Mouse (Mus musculus): ENCODE data around the gene Oaz3.

Gene Oaz3

GRCm38 (mm10) chr3:94443597-94443964 lies at the start of gene Oaz3:
Gene Oaz3 (minus strand): TSS chr3:94443915.
- no peak for DNase-seq

- DNase-seq: peak; percentile 35
These were observed 43.9 kb upstream of the Oaz3 start for GRCm38 (mm10) chr3:94487581-94487980.

DNA sequence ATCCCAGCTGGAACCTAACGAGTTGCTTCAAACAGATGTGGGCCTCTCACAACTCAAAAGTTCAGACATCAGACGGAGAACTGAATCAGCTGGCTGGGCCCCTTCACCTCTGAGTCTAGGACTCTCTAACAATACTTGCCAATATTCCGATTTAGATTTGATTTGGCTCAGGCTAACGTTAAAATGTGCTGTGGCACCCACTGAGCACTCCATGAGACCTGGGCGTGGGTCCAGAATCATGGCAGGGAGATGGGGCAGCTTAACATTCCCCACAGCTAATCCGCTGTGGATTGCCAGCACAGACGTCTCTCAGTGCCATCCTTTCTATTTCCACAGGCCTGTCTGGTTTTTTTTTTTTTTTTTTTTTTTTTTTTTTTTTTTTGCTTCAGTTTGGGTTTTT lies 42.2 kb upstream of the Oaz3 start:
- no peak for DNase-seq

DNA sequence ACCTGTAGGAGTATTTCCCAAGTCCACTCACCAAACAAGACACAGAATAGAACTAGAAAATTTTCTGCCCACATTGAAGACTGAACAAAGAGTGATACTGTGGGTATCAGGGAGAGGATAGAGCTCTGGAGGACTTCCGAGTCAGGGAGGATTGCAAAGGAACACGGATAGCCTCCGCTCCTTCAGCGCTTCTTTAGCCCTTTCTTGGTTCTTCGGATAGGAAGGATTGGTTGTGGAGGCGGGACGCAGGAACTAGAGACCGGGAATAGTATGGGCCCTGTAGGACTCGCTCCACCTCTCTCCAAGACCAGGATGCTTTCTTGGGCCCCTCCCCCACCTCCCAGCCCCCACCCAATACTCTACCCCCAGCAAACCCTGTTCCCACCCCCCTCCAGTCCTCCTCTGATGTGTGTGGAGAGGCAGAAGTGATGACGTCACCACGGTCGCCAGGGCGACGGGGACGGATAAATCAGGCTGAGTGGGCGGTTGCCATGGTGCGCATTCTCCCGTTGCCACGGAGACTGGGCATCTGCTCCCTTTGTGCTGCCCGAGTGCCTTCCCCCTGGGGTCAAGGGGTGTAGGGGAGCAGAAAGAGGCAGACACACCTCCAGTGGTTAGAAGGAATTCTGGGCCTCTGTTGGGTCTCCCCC lies 40.2 kb upstream of the Oaz3 start:
- peak; percentile 28 for DNase-seq

DNA sequence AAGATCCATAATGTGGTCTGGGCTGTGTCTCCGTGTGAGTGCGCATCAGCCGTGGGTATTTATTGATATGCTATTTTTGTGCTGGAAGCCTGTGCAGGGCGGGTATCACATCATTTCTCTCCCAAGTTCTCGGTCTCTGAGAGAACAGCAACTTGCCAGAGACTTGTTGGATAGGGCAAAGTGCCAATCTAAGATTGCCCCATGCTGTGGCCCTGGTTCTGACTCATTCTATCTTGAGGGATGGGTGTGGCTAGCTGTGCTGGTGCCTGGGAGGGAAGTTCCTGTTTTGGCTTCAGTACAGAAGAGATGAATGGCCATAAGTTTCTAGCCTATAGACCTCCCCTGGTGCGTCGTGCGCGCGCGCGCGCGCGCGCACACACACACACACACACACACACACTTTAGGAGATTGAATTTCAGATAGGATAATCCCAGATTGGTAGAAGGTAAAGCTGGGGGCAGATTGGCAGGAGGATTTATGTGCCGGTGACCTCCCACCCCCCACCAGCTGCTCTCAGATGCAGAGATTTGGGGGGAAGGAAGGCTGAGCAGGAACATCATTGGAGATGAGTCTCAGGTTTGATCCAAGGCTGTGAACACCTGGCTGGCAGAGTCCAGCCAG lies 39.2 kb upstream of the Oaz3 start:
- DNase-seq: peak; percentile 50

DNA sequence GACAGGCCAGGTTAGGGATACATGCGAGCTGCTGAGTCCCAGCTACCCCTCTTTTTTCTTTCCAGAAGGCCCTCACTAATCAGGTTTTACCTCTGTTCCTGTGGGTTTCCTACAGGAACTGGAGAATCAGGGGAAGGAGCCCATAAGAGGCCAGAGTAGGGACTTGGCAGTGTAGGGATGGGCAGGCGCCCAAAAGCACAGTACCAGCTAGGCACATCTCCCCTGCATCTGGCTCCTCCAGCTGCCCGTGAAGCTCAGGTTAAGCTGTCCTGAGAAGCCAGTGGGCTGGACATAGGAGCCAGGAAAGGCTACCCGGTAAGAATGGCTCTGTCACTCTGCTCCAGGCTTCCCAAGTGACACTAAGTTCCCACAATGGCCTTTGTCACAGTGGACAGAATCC lies 37.7 kb upstream of the Oaz3 start:
- DNase-seq: no peak

- DNase-seq: no peak
These were observed 36.7 kb upstream of the Oaz3 start, which contains the start of gene Riiad1 for GRCm38 (mm10) chr3:94480291-94480884. Gene Riiad1 (minus strand): TSS chr3:94480341.

DNA sequence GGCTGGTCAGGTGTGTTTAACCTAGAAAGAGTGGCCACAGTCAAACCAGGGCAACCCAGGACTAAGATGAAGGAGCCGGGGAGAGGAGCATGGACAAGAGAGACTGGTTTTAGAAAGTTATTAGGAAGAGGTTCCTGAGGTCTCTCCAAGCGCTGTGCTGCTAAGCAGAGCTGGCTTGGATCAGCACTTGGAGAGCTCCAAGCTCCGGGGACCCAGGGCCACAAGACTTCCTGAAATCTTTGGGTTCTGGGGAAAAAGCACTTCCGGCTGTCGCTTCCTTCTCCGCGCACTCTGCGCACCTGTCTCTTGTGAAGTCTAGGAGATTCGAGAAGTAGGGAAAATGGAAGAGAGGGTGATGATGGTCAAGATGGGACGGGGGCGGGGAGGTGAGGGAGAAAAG lies 35.8 kb upstream of the Oaz3 start:
- DNase-seq: peak; percentile 32

DNA sequence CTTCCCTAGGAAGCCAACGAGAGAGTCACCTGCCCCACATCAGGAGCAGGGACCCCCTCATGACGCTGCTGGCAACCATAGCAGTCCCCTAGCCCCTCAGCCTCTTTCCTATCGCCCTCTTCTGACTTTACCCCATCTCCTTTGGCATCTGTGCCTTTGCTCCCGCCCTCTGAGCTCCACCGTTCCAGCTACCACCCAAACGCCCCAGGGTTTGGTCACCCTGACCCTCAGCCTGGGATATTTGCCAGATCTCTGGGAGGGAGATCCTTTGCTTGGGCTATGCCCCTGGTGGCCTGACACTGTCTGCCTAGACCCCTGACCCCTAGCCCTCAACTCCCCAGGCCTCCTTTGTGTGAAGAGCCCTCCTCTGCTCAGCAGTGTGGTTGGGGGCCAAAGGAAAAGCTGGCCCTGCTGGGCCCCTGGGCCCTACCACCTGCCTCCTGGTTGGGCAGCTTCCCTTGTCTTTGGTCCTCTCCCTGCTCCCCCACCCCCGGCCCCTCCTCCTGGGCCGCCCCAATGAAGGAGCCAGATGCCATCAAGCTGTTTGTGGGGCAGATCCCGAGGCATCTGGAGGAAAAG lies 35.0 kb upstream of the Oaz3 start:
- DNase-seq: no peak

DNA sequence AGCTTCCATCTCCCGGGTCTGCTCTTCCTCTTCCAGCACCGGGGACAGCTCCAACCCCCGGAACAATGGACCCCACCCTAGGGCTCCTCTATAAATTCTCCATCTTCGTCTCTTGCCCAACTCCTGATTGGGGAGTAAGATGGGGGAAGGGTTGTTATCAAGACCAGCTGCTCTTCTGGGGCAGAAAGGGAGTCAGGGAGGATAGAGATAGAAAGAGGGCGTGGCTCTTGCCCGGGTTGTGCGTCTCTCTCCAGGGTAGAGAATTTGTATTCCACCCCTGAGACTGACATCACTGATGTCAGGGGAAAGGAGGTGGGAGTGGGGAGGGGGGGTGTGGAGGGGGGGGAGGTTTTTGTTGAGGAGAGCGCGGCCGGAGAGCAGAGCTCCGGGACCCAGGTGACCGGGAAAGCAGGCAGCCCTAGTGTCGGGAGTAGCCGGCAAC lies 34.3 kb upstream of the Oaz3 start, which contains the start of gene Celf3:
Celf3 (plus strand) TSS at position 315 of the 442 bp plus-strand sequence.
- no peak for DNase-seq

DNA sequence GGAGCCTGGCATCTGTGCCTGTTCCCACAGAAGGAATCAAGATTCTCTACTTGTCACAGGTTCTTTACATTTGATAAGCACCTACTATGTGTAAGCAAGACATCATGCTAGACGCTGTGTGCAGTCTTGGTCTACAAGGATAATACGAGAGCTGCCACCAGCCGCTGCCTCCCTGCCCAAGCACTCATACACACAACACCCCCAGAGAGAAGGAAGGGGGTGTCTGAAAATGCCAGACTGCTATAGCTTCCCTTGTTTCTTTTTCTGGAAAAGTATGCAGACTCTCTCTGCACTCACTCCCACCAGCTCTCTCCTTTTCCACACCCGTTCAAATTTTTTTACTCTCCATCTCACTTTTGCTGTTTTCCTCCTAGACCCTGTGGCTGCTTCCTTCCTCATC lies 33.7 kb upstream of the Oaz3 start:
- no peak for DNase-seq

GRCm38 (mm10) chr3:94476301-94477035 lies 32.8 kb upstream of the Oaz3 start:
- no peak for DNase-seq

DNA sequence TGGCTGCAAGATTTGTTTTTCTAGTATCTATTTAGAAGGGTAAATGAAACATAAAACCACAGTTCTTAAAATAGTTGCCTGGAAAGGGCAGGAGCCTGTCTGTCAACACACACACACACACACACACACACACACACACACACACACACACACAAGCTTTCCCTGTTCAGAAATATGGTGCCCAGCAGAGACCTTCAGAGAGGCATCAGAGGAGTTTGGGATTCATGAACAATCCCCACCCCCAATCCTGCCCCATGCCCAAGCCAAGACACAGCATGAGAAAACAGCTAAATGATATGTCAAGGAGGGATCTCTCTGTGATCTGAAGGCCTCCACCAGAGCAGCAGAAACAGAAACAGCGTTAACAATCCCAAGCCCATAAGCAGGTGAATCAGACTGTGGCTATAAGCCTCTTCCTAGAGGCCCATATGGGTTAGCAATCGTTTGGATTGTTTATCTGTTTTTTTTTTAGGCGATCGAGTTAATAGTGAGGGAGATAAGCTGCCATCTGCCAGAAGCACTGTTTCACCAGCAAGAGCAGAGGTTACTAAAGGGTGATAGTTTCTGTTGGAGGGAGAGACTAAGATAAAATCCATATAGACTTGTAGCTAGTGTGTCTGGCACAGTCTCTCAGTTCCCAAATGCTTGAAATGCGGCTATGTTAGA lies 30.0 kb upstream of the Oaz3 start:
- DNase-seq: no peak

DNA sequence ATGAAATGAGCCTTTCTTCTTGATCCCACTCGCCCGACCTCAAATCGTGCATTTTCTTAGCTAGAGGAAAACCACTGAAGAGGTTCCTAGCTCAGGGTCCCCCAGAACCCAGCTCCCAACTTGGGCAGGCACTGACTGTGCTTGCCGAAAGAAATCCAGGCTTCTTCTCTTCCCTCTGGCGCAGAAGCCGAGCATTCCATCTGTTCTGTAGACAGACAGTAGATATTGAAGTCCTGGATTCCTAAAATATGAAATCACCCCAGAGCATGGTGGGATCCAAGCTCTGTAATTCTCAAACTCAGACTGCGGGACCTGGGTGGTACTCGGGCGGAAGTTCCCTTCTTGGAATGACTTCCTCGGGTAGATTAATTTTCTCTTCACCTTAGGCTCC lies 29.4 kb upstream of the Oaz3 start:
- no peak for DNase-seq

GRCm38 (mm10) chr3:94472447-94473114 lies 28.9 kb upstream of the Oaz3 start:
- peak; percentile 61 for DNase-seq

DNA sequence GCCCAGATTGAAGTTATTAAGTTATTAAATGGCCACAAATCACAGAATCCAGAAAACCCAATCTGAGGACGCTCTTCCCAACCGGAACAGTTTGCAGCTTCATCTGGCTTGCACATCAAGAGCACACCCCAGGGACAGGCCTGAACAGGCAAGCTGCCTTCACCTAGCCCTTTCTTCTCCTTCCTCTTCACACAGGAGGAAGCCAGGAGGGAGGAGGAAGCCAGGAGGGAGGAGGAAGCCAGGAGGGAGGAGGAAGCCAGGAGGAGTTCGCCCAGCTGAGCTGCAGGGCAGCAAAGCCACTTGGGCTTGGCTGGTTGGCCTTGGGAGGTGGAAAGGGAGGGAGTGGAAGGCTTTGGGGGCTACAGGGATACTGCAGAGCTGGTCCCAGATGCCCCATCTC lies 25.2 kb upstream of the Oaz3 start:
- no peak for DNase-seq

DNA sequence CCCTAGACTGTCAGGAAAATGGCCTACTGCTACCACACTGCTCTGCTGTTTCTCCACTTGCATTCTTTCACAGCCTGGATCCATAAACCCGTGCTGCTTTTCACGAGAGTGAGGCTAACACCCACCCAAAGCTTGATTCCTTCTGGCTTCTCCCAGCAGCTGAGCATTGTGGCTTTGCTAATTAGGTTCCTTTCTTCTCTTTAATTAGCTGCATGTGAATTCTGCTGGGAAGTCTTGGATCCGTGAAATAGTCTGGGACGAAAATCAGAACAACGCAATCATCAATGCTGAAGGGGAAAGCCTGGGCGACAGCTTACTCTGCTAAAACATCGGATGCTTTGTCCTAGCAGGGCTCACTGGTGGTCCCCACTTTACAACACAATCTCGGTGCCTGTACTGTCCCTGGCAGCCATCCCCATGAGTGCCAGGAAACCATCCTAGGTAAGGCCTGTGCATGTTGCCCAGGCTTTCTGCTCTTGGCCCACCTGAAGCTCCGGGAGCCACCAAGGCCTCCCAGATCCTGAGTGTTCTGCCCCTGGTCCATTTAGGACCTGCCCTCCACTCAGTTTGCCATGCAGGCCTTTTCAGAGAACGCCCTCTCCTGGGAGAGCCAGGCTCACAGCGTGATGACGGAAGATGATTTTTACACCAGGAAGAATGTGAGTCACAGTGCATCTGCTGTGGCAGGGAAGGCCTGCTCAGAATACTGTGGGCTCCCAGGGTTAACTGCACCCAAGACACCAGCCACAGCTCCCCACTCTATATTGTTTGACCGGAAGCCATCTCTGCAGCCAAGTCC lies 22.1 kb upstream of the Oaz3 start:
- no peak for DNase-seq

GRCm38 (mm10) chr3:94463926-94464578 lies 20.3 kb upstream of the Oaz3 start:
- DNase-seq: peak; percentile 57

- no peak for DNase-seq
These were observed 16.1 kb upstream of the Oaz3 start for GRCm38 (mm10) chr3:94459834-94460233.

DNA sequence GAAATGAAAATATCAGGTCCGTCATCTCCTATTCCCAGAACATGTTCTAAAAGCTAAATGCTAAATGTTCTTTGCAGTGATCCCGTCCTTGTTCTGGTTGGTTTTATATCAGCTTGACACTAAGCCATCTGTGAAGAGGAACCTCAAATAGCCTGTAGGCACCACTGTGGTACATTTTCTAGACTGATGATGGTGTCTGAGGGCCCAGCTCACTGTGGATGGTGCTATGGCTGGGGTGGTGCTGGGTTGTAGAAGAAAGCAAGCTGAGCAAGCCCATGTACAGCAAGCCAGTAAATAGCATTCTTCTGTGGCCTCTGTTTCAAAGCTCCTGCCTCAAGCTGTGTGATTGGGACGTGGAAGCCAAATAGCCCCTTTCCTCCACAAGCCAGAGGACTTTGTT lies 13.3 kb upstream of the Oaz3 start:
- DNase-seq: no peak

DNA sequence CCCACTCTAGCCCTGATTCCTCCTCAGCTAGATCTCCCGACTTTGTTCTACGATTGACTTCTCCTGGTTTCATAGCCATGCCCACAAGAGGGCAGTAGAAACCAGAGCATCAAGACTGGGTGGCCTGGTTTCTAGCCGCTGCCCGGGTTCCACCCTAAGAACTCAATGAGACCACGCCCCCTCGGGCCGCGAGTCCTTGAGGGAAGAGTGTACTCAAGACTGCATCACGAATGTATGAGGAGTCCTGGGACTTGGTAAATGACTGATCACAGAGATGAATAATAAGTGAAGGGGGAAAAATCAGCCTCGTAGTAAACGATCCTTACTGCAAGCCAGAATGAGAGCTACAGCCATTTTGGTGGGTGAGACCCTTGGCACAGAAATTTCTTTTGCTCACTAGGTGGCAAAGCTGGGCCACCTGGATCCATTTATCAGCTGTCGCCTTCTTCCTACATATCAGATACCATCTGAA lies 12.8 kb upstream of the Oaz3 start:
- DNase-seq: peak; percentile 90
